Mouse (Mus musculus) limb, embryonic 15.5 days (tissue): ENCODE measurements around the gene Copz1. TPM values are rescaled to one million over a fixed set of nuclear protein-coding genes. Genes with fewer than 3 reads are reported as not detected.
"Not testable (repeated sequence)": the region's sequence is repeated elsewhere in the genome, so short reads cannot be mapped to it uniquely, and the experiment has no call there.

Source experiments
- ATAC-seq: fragments of 200-750 bp; cut with Nextera tagmentation; 2 replicates; pipeline ENCODE4 v1.8.0; 2017; ENCODE audit warnings: low read depth, moderate TSS enrichment; ENCODE audit not compliant: insufficient number of reproducible peaks, low FRiP score, low TSS enrichment
- H3K27ac ChIP-seq: fragments of 300-500 bp; sonication (generic); 2 replicates; pipeline ENCODE4 v1.5.1; 2015; ENCODE audit warnings: moderate library complexity, mild to moderate bottlenecking, inconsistent platforms
- H3K27me3 ChIP-seq: fragments of 300-500 bp; sonication (generic); 2 replicates; pipeline ENCODE4 v1.6.1; 2015; ENCODE audit warnings: inconsistent platforms
- H3K36me3 ChIP-seq: fragments of 300-500 bp; sonication (generic); 2 replicates; pipeline ENCODE4 v1.6.1; 2015; ENCODE audit warnings: inconsistent platforms
- H3K4me1 ChIP-seq: fragments of 300-500 bp; sonication (generic); 2 replicates; pipeline ENCODE4 v1.6.1; 2015; ENCODE audit warnings: inconsistent platforms
- H3K4me2 ChIP-seq: fragments of 300-500 bp; sonication (generic); 2 replicates; pipeline ENCODE4 v1.6.1; 2015; ENCODE audit warnings: mild to moderate bottlenecking, inconsistent platforms
- H3K4me3 ChIP-seq: fragments of 300-500 bp; sonication (generic); 2 replicates; pipeline ENCODE4 v1.5.1; 2015; ENCODE audit warnings: mild to moderate bottlenecking, inconsistent platforms
- H3K9ac ChIP-seq: fragments of 300-500 bp; sonication (generic); 2 replicates; pipeline ENCODE4 v1.6.1; 2015; ENCODE audit warnings: inconsistent platforms
- H3K9me3 ChIP-seq: fragments of 300-500 bp; sonication (generic); 2 replicates; pipeline ENCODE4 v1.6.1; 2016; ENCODE audit warnings: inconsistent platforms
- WGBS: fragments of 180-500 bp; shearing (Covaris S2); methylation state at CpG from one replicate; pipeline ENCODE4 v1.1.7; 2015; 5-methylcytosine and 5-hydroxymethylcytosine counted together
- polyA plus RNA-seq: library from polyadenylated mRNA; unstranded; fragments of >200 nt; fragmentation: Nextera tagmentation; extraction: Ambion mirVana; gene quantifications from 2 replicates; pipeline ENCODE4 v1.2.1, GENCODE M21; 2015

Gene Copz1
- polyA plus RNA-seq, 1 experiment from 2014 or later = 270 TPM

DNA sequence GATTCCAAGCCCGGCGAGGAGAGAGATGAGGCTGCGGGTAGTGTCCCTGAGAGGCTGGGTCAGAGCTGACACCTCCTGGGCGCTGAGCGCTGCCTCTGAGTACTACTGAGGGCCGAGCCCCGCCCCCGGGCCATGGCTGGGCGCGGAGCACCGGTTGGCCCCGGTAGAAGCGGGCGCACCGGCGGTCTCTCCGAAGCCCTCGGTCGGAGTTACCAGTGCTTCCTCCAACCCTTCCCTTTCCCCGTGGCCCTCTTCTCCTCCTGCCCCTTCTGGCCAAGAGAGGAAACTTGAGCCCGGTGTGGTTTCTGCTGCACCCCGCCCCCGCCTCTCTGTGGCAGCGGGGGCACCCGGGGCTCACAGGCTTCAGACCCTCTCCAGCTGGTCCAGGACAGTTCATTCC is 17.3 kb upstream of the Copz1 start:
- peak; percentile 31; the same call in 1 of the 2 replicates for ATAC-seq
- peak overlapping the region; percentile 80 for H3K4me2 ChIP-seq
- H3K27me3 ChIP-seq = no peaks in the 10 kb centered on the region; the same call in 1 of the 2 replicates
- H3K9ac ChIP-seq = peak overlapping the region; percentile 31
- peak overlapping the region; percentile 36 for H3K4me3 ChIP-seq
- H3K36me3 ChIP-seq = no peaks in the 10 kb centered on the region
- H3K9me3 ChIP-seq = no peaks in the 10 kb centered on the region
- no peak overlapping the region for H3K27ac ChIP-seq
- WGBS = under 1% methylated on average over 23 of the region's 25 CpGs
- H3K4me1 ChIP-seq = peaks cover 19% of the 10 kb centered on the region

DNA sequence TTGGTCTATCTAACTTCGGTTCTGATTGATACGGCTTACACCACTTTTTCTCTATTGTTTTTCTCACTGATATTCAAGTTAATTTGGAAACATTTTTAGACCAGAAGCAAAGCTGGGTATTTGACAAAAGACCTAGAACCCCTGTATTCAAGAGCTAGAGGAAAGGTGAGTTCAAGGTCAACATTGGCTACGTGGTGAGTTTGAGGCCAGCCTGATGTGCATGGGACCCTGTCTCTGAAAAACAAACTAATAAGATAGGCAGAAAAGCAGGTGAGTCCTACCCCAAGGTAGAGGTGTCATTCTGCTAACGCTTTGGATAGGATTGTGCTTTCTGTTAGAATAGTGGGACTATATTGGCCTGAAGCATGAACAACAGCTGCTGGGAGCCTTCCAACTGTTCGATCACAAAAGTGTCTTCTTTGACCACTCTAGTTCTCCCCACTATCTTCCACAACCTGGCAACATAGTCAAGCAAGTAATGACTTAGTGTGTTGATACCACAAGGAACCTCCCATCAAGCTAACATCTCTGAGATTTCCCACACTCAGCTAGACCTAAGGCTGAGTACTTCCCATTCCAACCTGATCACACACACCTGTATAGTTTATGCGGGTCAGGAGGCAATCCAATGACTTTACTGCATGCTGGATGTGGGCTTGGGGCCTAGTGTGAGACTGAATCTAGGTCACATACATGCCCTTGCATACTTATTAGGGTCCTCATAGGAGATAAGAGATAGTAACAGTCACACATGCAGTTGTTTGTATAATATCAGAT is 16.1 kb upstream of the Copz1 start:
- Histone ChIP-seq H3K9me3 (no peaks in the 10 kb centered on the region), H3K27ac (no peak overlapping the region), H3K36me3 (no peaks in the 10 kb centered on the region), H3K4me1 (peaks cover 19% of the 10 kb centered on the region), H3K9ac (no peak overlapping the region), H3K27me3 (no peaks in the 10 kb centered on the region; the same call in 1 of the 2 replicates), H3K4me2 (no peak overlapping the region), H3K4me3 (no peak overlapping the region)
- WGBS = 90% methylated on average over 6 of the region's 6 CpGs
- no peak for ATAC-seq

- 0 out of 2 replicates have a peak, but pooled peaks have one; percentile 37 for ATAC-seq
- Histone ChIP-seq H3K27ac (no peak within 1 kb of the TSS), H3K4me1 (peaks cover 19% of the 10 kb centered on the region), H3K4me3 (peak within 1 kb of the TSS; percentile 0; the same call in 1 of the 2 replicates), H3K9ac (no peak within 1 kb of the TSS), H3K27me3 (no peaks in the 10 kb centered on the region; the same call in 1 of the 2 replicates), H3K36me3 (no peaks in the 10 kb centered on the region), H3K9me3 (no peaks in the 10 kb centered on the region), H3K4me2 (peak within 1 kb of the TSS; percentile 32)
- WGBS = 15% methylated on average over 15 of the region's 15 CpGs
These were observed 14.5 kb upstream of the Copz1 start, which contains the start of gene Nfe2 for GRCm38 (mm10) chr15:103257790-103258728. TSS of gene Nfe2 (minus strand) at chr15:103258403.

- 80% methylated on average over 5 of the region's 5 CpGs for WGBS
- Histone ChIP-seq H3K9ac (no peak overlapping the region), H3K27ac (no peak overlapping the region), H3K4me2 (no peak overlapping the region), H3K36me3 (no peaks in the 10 kb centered on the region), H3K4me3 (no peak overlapping the region), H3K4me1 (peaks cover 19% of the 10 kb centered on the region), H3K9me3 (no peaks in the 10 kb centered on the region), H3K27me3 (no peaks in the 10 kb centered on the region; the same call in 1 of the 2 replicates)
- no peak for ATAC-seq
These were observed 13.4 kb upstream of the Copz1 start for GRCm38 (mm10) chr15:103259162-103259561.

DNA sequence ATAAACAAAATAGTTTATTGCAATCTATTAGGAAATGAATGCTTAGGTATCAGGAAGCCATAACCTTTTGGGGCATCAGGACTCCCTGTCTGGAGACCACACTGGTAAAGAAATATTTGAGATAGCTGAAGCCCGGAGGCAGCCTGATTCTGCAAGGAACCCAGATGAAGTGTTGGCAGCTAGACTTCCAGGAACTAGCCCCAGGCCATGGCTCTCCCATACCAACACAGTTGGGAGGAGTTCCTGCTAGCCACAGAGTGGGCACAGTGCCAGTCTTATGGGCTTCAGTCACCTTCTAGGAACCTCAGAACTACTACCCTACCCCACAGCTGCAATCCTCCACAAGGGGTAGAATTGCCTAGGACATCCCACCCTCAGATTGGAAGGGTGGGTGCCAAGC is 12.5 kb upstream of the Copz1 start:
- ATAC-seq = no peak
- peaks cover 12% of the 10 kb centered on the region for H3K4me1 ChIP-seq
- WGBS = 42% methylated on average over 1 of the region's 1 CpGs

GRCm38 (mm10) chr15:103264794-103265193 is 7.7 kb upstream of the Copz1 start:
- Histone ChIP-seq H3K9ac (no peak overlapping the region), H3K36me3 (no peaks in the 10 kb centered on the region), H3K4me1 (0 out of 2 replicates have a peak, but pooled peaks cover 3% of the 10 kb centered on the region), H3K27me3 (no peaks in the 10 kb centered on the region), H3K4me2 (no peak overlapping the region), H3K27ac (no peak overlapping the region), H3K4me3 (no peak overlapping the region), H3K9me3 (no peaks in the 10 kb centered on the region)
- no peak for ATAC-seq
- 81% methylated on average over 2 of the region's 2 CpGs for WGBS

More for the DNA sequence above, 12.5 kb upstream of the Copz1 start:
- Histone ChIP-seq H3K9me3 (no peaks in the 10 kb centered on the region), H3K36me3 (no peaks in the 10 kb centered on the region), H3K4me2 (no peak overlapping the region), H3K9ac (no peak overlapping the region), H3K27me3 (no peaks in the 10 kb centered on the region; the same call in 1 of the 2 replicates), H3K27ac (no peak overlapping the region), H3K4me3 (no peak overlapping the region)

DNA sequence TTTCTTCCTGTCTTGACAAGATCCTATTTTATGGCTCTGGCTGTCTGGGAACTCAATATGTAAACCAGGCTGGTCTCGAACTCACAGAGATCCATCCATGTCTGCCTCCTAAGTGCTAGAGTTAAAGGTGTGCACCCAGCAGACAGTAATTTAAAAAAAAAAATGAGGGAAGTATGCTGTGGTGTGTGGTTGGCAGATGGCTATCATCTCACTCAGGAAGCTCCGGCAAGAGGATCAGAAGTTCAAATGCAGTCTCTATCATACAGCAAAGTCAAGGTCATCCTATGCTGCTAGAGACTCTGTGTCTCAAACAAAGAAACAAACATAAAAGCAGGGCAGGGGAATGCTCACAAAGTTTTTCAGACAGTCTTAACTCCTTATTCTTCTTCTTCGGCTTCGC is 3.6 kb upstream of the Copz1 start:
- ATAC-seq = no peak
- Histone ChIP-seq H3K9ac (no peak overlapping the region), H3K4me3 (no peak overlapping the region)

GRCm38 (mm10) chr15:103275943-103276342 is 3.4 kb downstream of the Copz1 start:
- not testable (repeated sequence) for ATAC-seq, H3K9me3 ChIP-seq, H3K27ac ChIP-seq, H3K9ac ChIP-seq, H3K4me3 ChIP-seq, H3K27me3 ChIP-seq, H3K36me3 ChIP-seq, H3K4me2 ChIP-seq
- WGBS = 91% methylated on average over 3 of the region's 3 CpGs
- H3K4me1 ChIP-seq = peaks cover 22% of the 10 kb centered on the region

More for the DNA sequence above, 3.6 kb upstream of the Copz1 start:
- Histone ChIP-seq H3K4me2 (no peak overlapping the region), H3K36me3 (no peaks in the 10 kb centered on the region), H3K27ac (no peak overlapping the region), H3K9me3 (no peaks in the 10 kb centered on the region), H3K4me1 (peaks cover 6% of the 10 kb centered on the region), H3K27me3 (no peaks in the 10 kb centered on the region)
- WGBS = 82% methylated on average over 4 of the region's 4 CpGs

- H3K36me3 ChIP-seq = peaks cover 8% of the 10 kb centered on the region
- no peaks in the 10 kb centered on the region for H3K27me3 ChIP-seq
- 32% methylated on average over 7 of the region's 7 CpGs for WGBS
- peaks cover 22% of the 10 kb centered on the region for H3K4me1 ChIP-seq
- H3K27ac ChIP-seq = no peak overlapping the region
- H3K9ac ChIP-seq = no peak overlapping the region
- no peak overlapping the region for H3K4me2 ChIP-seq
- H3K9me3 ChIP-seq = no peaks in the 10 kb centered on the region
- no peak for ATAC-seq
- no peak overlapping the region for H3K4me3 ChIP-seq
These were observed 5.4 kb downstream of the Copz1 start for GRCm38 (mm10) chr15:103277949-103278348.

DNA sequence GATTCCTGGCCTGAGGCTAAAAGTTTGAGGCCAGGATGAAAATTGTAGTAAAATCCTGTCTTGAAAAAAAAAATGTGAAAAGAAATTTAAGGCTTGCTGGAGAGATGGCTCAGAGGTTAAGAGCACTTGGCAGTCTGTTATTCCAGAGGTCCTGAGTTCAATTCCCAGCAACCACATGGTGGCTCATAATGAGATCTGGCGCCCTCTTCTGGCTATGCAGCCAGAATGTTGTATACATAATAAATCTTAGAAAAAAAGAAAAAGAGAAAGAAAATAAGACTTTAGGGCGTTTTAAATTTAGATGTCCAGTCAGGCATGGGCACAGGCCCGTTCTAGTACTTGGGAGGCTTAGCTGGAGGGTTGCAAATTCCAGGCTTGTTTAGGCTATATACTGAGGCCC is 7.2 kb downstream of the Copz1 start:
- Histone ChIP-seq H3K27ac (no peak overlapping the region), H3K9ac (no peak overlapping the region), H3K4me1 (peaks cover 10% of the 10 kb centered on the region), H3K4me3 (no peak overlapping the region), H3K9me3 (no peaks in the 10 kb centered on the region), H3K36me3 (peaks cover 13% of the 10 kb centered on the region), H3K4me2 (no peak overlapping the region), H3K27me3 (no peaks in the 10 kb centered on the region)
- no peak for ATAC-seq
- WGBS = 54% methylated on average over 3 of the region's 3 CpGs

GRCm38 (mm10) chr15:103280817-103281464 is 8.4 kb downstream of the Copz1 start:
- Histone ChIP-seq H3K4me3 (no peak overlapping the region), H3K4me1 (peaks cover 22% of the 10 kb centered on the region), H3K36me3 (peaks cover 13% of the 10 kb centered on the region), H3K9me3 (no peaks in the 10 kb centered on the region), H3K9ac (no peak overlapping the region), H3K4me2 (no peak overlapping the region), H3K27ac (no peak overlapping the region), H3K27me3 (no peaks in the 10 kb centered on the region)
- ATAC-seq = no peak
- 50% methylated on average over 3 of the region's 3 CpGs for WGBS
